Mouse (Mus musculus): ENCODE measurements at regions not wholly inside any gene's neighbourhood (a gene's known extent, or its start where the extent isn't known, plus 50 kb on each side); places are given as distances from the start of the nearest gene placed in this dataset.
A peak's percentile ranks its signal among the peaks of the same experiment; 100 is the strongest.

DNA sequence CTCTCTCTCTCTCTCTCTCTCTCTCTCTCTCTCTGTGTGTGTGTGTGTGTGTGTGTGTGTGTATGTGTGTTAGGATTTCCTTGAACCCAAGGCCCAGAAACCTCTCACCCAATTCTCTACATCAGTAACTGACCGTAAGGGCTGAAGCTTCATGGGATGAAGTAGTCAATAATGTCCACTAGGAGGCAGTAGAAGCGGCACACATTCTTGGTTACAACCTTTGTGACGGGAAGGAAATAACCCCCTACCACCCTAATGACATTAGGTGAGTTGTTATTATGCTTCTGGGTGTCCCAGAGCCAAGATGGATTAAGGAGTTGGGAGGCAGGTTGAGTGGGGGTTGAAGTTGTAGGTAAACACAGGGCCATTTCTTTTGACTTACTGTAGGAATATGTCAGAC, 55.5 kb upstream of the Itprid1 start:
- no peaks in the 10 kb centered on the region for H3K4me1 ChIP-seq (ENCODE audit: control insufficient read depth, insufficient read depth, low read length)
- 48% methylated on average over 3 of the region's 3 CpGs for WGBS
- TF ChIP-seq CTCF (IDR thresholded peaks at IDR 0.05) (peak; percentile 9; the same call in 1 of the 2 replicates), EP300 (IDR thresholded peaks at IDR 0.05; ENCODE audit: insufficient read depth, low read depth, low read length) (no peak), POLR2A (IDR thresholded peaks at IDR 0.05; ENCODE audit: insufficient read depth, low read depth, low read length) (no peak)

DNA sequence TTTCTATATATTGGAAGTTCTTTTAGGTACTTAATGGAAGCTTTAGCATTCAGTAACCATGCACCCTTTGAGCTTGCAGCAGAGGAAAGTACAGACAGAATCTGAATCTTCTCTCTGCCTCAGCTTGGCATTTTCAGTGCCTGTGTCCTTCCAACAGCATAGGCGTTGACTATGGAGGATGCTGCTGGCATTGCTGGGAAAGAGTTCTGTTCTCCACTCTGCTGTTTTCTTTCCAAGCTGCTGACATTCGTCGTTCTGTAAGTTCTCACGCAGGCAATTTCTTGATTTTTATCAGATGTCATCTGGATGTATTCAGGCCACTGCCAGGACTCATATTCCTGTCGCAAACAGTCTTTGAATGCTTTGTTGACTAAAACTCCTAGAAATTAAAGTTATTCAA, 61.2 kb upstream of the Itprid1 start:
- 75% methylated on average over 5 of the region's 5 CpGs for WGBS
- no peaks in the 10 kb centered on the region for H3K79me2 ChIP-seq (replicated peaks; ENCODE audit: control insufficient read depth, insufficient read depth, low read length)
- H3K27me3 ChIP-seq (ENCODE audit: control insufficient read depth, insufficient read depth, low read length), result no peaks in the 10 kb centered on the region
- H3K9ac ChIP-seq (ENCODE audit: low read depth, low read length), result no peak overlapping the region
- intact Hi-C loops (cut with DNase I), result no loop called here
- no peaks in the 10 kb centered on the region for H3K4me1 ChIP-seq (ENCODE audit: control insufficient read depth, insufficient read depth, low read length)
- no peak overlapping the region for H3K4me3 ChIP-seq
- H3K36me3 ChIP-seq (ENCODE audit: control insufficient read depth, insufficient read depth, low read length), result no peaks in the 10 kb centered on the region
- DNase-seq, result no peak
- no peak overlapping the region for H3K27ac ChIP-seq
- no peak for TF ChIP-seq POLR2A (IDR thresholded peaks at IDR 0.05; ENCODE audit: insufficient read depth, low read depth, low read length)

More for the DNA sequence above, 55.5 kb upstream of the Itprid1 start:
- intact Hi-C loops (cut with DNase I), result no loop called here
- H3K27ac ChIP-seq, result no peak overlapping the region
- no peak for DNase-seq
- H3K36me3 ChIP-seq (ENCODE audit: control insufficient read depth, insufficient read depth, low read length), result no peaks in the 10 kb centered on the region
- H3K79me2 ChIP-seq (replicated peaks; ENCODE audit: control insufficient read depth, insufficient read depth, low read length), result no peaks in the 10 kb centered on the region
- no peak overlapping the region for H3K4me3 ChIP-seq
- no peaks in the 10 kb centered on the region for H3K27me3 ChIP-seq (ENCODE audit: control insufficient read depth, insufficient read depth, low read length)
- H3K9ac ChIP-seq (ENCODE audit: low read depth, low read length), result no peak overlapping the region

DNA sequence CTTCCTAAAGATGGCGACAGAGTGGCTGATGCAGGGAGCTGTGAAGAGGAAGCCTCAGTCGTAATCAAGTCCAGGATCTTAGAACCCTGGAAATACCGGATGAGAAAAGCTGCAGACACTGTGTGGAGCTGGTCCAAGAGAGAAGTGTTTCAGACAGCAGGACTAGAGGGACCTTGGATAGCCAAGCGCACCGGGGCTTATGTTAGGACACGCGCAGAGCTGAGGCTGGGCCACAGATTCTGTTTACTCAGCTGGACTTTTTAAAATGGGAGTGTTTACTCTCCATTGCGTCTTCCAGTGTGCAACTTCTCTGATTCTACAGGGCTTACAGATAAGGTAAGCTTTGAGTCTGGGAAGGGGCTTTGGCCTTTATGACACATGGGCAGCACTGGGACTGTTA, 66.4 kb upstream of the Itprid1 start:
- H3K79me2 ChIP-seq (replicated peaks; ENCODE audit: control insufficient read depth, insufficient read depth, low read length), result no peaks in the 10 kb centered on the region
- H3K36me3 ChIP-seq (ENCODE audit: control insufficient read depth, insufficient read depth, low read length), result no peaks in the 10 kb centered on the region
- no peak overlapping the region for H3K4me3 ChIP-seq
- no peaks in the 10 kb centered on the region for H3K27me3 ChIP-seq (ENCODE audit: control insufficient read depth, insufficient read depth, low read length)
- no peak overlapping the region for H3K9ac ChIP-seq (ENCODE audit: low read depth, low read length)
- intact Hi-C loops (cut with DNase I), result no loop called here
- WGBS, result 40% methylated on average over 8 of the region's 8 CpGs
- no peak overlapping the region for H3K27ac ChIP-seq
- no peak for DNase-seq
- TF ChIP-seq POLR2A (IDR thresholded peaks at IDR 0.05; ENCODE audit: insufficient read depth, low read depth, low read length) (no peak), CTCF (IDR thresholded peaks at IDR 0.05) (no peak), EP300 (IDR thresholded peaks at IDR 0.05; ENCODE audit: insufficient read depth, low read depth, low read length) (no peak)
- no peaks in the 10 kb centered on the region for H3K4me1 ChIP-seq (ENCODE audit: control insufficient read depth, insufficient read depth, low read length)

DNA sequence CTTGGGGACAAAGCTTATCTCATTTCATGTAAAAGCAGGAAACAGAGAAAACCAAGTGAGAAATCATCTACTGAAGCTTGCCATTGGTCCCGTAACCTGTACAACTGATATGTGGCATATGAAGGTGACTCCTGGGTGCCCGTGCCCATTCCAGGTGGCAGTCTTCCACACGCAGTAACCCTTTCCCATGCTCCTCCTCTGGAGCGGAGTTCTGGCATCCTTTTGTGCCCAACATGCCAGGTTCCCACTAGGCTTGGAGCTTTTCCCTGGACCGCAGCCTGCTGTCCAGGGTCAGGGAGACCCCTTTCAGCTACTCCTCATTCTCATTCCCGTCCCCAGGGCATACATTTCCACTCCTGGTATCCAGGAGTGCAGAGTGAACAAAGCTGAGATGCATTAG, 74.4 kb upstream of the Neurod6 start:
- no peaks in the 10 kb centered on the region for H3K79me2 ChIP-seq (replicated peaks; ENCODE audit: control insufficient read depth, insufficient read depth, low read length)
- no peaks in the 10 kb centered on the region for H3K27me3 ChIP-seq (ENCODE audit: control insufficient read depth, insufficient read depth, low read length)
- 74% methylated on average over 6 of the region's 6 CpGs for WGBS
- no peak for TF ChIP-seq EP300 (IDR thresholded peaks at IDR 0.05; ENCODE audit: insufficient read depth, low read depth, low read length)
- no peak for TF ChIP-seq POLR2A (IDR thresholded peaks at IDR 0.05; ENCODE audit: insufficient read depth, low read depth, low read length)
- TF ChIP-seq CTCF (IDR thresholded peaks at IDR 0.05), result no peak
- H3K27ac ChIP-seq, result no peak overlapping the region
- H3K4me1 ChIP-seq (ENCODE audit: control insufficient read depth, insufficient read depth, low read length), result no peaks in the 10 kb centered on the region
- intact Hi-C loops (cut with DNase I), result no loop called here
- H3K9ac ChIP-seq (ENCODE audit: low read depth, low read length), result no peak overlapping the region
- H3K36me3 ChIP-seq (ENCODE audit: control insufficient read depth, insufficient read depth, low read length), result no peaks in the 10 kb centered on the region
- H3K4me3 ChIP-seq, result no peak overlapping the region
- no peak for DNase-seq

DNA sequence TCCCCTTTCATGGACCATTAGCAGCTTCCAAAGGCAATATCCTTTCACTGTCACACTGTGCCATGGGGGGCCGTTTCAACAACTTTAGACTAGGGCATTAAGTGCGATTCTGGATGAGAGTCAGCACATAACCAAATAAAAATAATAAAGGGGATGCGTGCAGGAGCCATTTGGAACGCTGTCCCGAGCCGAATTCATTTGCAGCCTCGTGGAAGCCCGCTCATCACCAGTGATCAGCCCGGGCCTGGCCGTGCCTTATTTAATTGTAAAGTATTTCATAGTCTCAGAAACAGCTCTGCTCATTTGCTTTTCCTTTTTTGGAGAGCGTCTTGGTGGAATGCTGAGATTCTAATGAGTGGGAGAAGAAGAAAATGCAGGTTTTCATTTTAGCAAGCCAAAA, 69.8 kb upstream of the Neurod6 start:
- H3K4me1 ChIP-seq (ENCODE audit: control insufficient read depth, insufficient read depth, low read length), result no peaks in the 10 kb centered on the region
- no peak overlapping the region for H3K9ac ChIP-seq (ENCODE audit: low read depth, low read length)
- no peaks in the 10 kb centered on the region for H3K27me3 ChIP-seq (ENCODE audit: control insufficient read depth, insufficient read depth, low read length)
- no peak overlapping the region for H3K4me3 ChIP-seq
- no peak for DNase-seq
- H3K27ac ChIP-seq, result no peak overlapping the region
- WGBS, result 84% methylated on average over 11 of the region's 11 CpGs
- no peak for TF ChIP-seq POLR2A (IDR thresholded peaks at IDR 0.05; ENCODE audit: insufficient read depth, low read depth, low read length)
- no peak for TF ChIP-seq CTCF (IDR thresholded peaks at IDR 0.05)
- TF ChIP-seq EP300 (IDR thresholded peaks at IDR 0.05; ENCODE audit: insufficient read depth, low read depth, low read length), result no peak
- no peaks in the 10 kb centered on the region for H3K79me2 ChIP-seq (replicated peaks; ENCODE audit: control insufficient read depth, insufficient read depth, low read length)
- intact Hi-C loops (cut with DNase I), result no loop called here
- no peaks in the 10 kb centered on the region for H3K36me3 ChIP-seq (ENCODE audit: control insufficient read depth, insufficient read depth, low read length)

DNA sequence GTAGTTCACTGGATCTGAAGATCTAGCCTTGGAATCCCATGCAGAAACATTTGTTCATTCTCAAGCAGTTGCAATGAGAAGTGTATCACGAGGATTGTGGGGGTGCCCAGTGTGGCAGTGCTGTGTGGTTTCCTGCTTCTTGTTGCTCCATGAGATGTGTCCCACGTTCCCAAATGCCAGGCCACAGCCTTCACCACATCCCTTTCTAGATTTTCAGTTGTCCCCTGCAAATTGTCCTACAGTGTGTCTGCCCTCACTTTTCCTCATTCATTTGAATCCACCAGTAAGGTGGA, 64.7 kb upstream of the Neurod6 start:
- 53% methylated on average over 2 of the region's 2 CpGs for WGBS
- Histone ChIP-seq H3K4me1 (ENCODE audit: control insufficient read depth, insufficient read depth, low read length) (no peaks in the 10 kb centered on the region), H3K27me3 (ENCODE audit: control insufficient read depth, insufficient read depth, low read length) (no peaks in the 10 kb centered on the region), H3K36me3 (ENCODE audit: control insufficient read depth, insufficient read depth, low read length) (no peaks in the 10 kb centered on the region), H3K9ac (ENCODE audit: low read depth, low read length) (no peak overlapping the region), H3K79me2 (replicated peaks; ENCODE audit: control insufficient read depth, insufficient read depth, low read length) (no peaks in the 10 kb centered on the region), H3K27ac (no peak overlapping the region), H3K4me3 (no peak overlapping the region)
- intact Hi-C loops (cut with DNase I), result no loop called here
- no peak for DNase-seq
- TF ChIP-seq POLR2A (IDR thresholded peaks at IDR 0.05; ENCODE audit: insufficient read depth, low read depth, low read length) (no peak), CTCF (IDR thresholded peaks at IDR 0.05) (no peak), EP300 (IDR thresholded peaks at IDR 0.05; ENCODE audit: insufficient read depth, low read depth, low read length) (no peak)
